Mouse (Mus musculus): ENCODE data around the gene Fgl2. TPM values are rescaled to one million over a fixed set of nuclear protein-coding genes. Genes with fewer than 3 reads are reported as not detected.

The Fgl2 gene
- polyA plus RNA-seq, 1 experiment, result 19.0 TPM

DNA sequence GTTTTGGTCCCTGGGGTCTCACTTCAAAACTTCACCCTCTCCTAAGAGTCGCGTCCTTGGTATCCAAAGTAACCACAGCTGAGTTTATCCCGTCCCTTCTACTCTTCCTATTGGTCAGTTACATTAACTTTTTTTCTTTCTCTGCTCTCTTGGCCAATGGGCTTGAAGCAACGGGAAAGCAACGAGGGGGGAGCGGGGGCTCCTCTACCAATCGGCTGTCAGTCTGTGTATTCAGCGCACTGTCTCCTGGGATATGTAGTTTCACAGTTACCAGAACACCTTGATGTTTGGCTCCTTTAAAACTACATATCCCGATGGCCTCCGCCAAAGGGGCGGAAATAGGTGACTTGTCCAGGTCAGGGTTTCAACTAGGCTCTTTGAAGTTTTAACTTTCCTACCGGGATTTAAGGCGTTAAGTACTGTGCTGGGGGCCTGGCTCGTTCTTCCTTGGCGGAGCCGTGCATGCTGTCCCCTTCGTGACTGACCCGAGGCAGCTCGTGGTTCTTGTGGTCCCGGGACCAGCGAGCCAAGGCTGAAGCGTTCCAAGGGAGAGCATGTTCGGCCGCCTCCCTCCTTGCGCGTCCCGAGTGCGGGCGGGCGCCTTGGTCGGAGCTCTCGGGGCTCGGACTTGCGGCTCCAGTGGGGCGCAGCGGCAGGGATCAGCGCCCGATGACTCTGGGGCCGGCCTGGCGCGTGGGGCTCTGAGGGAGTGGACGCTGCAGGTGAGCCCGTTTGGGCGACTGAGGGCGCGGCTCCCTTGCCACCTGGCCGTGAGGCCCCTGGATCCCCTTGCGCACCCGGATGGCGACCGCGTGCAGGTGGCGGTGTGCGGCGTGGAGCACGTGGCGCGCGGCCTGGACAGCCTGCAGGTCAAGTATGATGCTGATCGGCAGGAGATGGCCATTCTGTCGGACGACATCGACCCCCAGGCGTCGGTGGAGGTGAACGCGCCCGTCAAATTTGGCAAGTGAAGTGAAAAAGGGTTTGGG, 52.5 kb downstream of the Fgl2 start, which contains the start of the genes Ccdc146 and Fam185a:
Gene Ccdc146, minus strand, starts transcription at position 64 of the 989 bp plus-strand sequence.
Gene Fam185a, plus strand, starts transcription at position 345 of the 989 bp plus-strand sequence.
- Histone ChIP-seq H3K27ac (ENCODE audit: insufficient read depth, low read depth, low read length) (peak within 1 kb of the TSS; percentile 66), H3K27me3 (ENCODE audit: control insufficient read depth, insufficient read depth, low read length) (no peaks in the 10 kb centered on the region), H3K36me3 (ENCODE audit: control insufficient read depth, insufficient read depth, low read length) (no peaks in the 10 kb centered on the region), H3K4me3 (ENCODE audit: low read depth, low read length) (peak within 1 kb of the TSS; percentile 87), H3K4me1 (ENCODE audit: control insufficient read depth, insufficient read depth, insufficient read length, low read length) (peaks cover 3% of the 10 kb centered on the region; the same call in 1 of the 2 replicates)
- no peak; the same call in 1 of the 2 replicates for TF ChIP-seq POLR2A (IDR thresholded peaks at IDR 0.05; ENCODE audit: low read depth, low read length)
- TF ChIP-seq CTCF (IDR thresholded peaks at IDR 0.05; ENCODE audit: extremely low read depth, insufficient read length, insufficient replicate concordance, low read depth, low read length), result no peak
- under 1% methylated on average over 68 of the region's 68 CpGs for WGBS

DNA sequence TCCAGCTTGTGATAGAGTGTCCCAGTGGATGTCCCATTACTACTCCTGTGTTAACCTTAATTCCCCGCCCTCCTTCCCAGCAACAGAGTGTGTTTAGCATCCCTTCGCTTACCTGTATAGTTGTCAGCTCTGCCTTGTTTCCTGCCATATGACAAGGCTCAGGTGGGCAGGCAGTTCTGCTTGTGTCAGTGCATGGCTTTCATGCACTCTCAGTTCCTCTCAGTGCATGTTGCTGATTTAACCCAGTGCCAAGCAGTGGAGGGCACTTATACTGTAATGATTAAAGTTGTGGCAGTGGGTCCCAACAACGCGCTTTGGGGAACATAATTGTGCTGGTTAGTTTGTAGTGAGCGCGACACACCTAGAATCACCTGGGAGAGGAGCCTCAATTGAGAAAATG, 54.2 kb downstream of the Fgl2 start:
- no peak for TF ChIP-seq POLR2A (IDR thresholded peaks at IDR 0.05; ENCODE audit: low read depth, low read length)
- no peak for TF ChIP-seq CTCF (IDR thresholded peaks at IDR 0.05; ENCODE audit: extremely low read depth, insufficient read length, insufficient replicate concordance, low read depth, low read length)
- WGBS, result 89% methylated on average over 6 of the region's 6 CpGs
- Histone ChIP-seq H3K36me3 (ENCODE audit: control insufficient read depth, insufficient read depth, low read length) (no peaks in the 10 kb centered on the region), H3K4me3 (ENCODE audit: low read depth, low read length) (no peak overlapping the region), H3K27me3 (ENCODE audit: control insufficient read depth, insufficient read depth, low read length) (no peaks in the 10 kb centered on the region), H3K4me1 (ENCODE audit: control insufficient read depth, insufficient read depth, insufficient read length, low read length) (peaks cover 3% of the 10 kb centered on the region; the same call in 1 of the 2 replicates), H3K27ac (ENCODE audit: insufficient read depth, low read depth, low read length) (no peak overlapping the region)

Other genes with a start within 250 kb of the Fgl2 start
- gene Gsap, start 186.4 kb upstream of the Fgl2 start, polyA plus RNA-seq (2012; rRNA removed), result 0.47 and 0.68 TPM in 2 replicates
- gene Ccdc146, start 52.0 kb downstream of the Fgl2 start, polyA plus RNA-seq (2012; rRNA removed), result not detected in 2 replicates
- 1.7 and 2.3 TPM in 2 replicates for gene Fam185a, start 52.3 kb downstream of the Fgl2 start, polyA plus RNA-seq (2012; rRNA removed)
- gene Lrrc17, start 170.9 kb downstream of the Fgl2 start, polyA plus RNA-seq (2012; rRNA removed), result 0.37 and 0.56 TPM in 2 replicates

Data from small intestine, adult 2 months (tissue).